Mouse (Mus musculus) cortical plate, adult 2 months (tissue): ENCODE data around the gene Cpn2.

Source experiments
- CTCF ChIP-seq: fragments of 200-500 bp; IDR thresholded peaks from 2 replicates; pipeline ENCODE4 v1.5.1; 2011; ENCODE audit warnings: mild to moderate bottlenecking, control low read depth, low read length; ENCODE audit not compliant: insufficient read depth; ENCODE audit errors: extremely low read depth
- POLR2A ChIP-seq: fragments of 200-500 bp; IDR thresholded peaks from 2 replicates; pipeline ENCODE4 v1.6.1; 2011; ENCODE audit warnings: mild to moderate bottlenecking, low read length, control low read depth; ENCODE audit not compliant: insufficient read depth; ENCODE audit errors: extremely low read depth

GRCm38 (mm10) chr16:30266561-30266960, 738 bp downstream of the Cpn2 start:
- TF ChIP-seq POLR2A: no peak
- TF ChIP-seq CTCF: no peak
